Mouse (Mus musculus) liver, embryonic 11.5 days (tissue): ENCODE data around the gene Sec63. TPM values are rescaled to one million over a fixed set of nuclear protein-coding genes. Genes with fewer than 3 reads are reported as not detected.

Experiments
- ATAC-seq: fragments of 200-750 bp; cut with Nextera tagmentation; replicated peaks from 2 replicates; pipeline ENCODE4 v1.8.0; 2017; ENCODE audit warnings: moderate number of reproducible peaks, mild to moderate bottlenecking, moderate TSS enrichment, moderate library complexity; ENCODE audit not compliant: low FRiP score
- DNase-seq: peaks from one replicate; pipeline ENCODE4 v3.0.0-alpha.2; 2017; ENCODE audit warnings: low spot score
- H3K27ac ChIP-seq: fragments of 300-500 bp; sonication (generic); 2 replicates; pipeline ENCODE4 v1.5.1; 2014; ENCODE audit warnings: mild to moderate bottlenecking, low read depth, low read length, control low read depth
- H3K27me3 ChIP-seq: fragments of 300-500 bp; sonication (generic); replicated peaks from 2 replicates; pipeline ENCODE4 v1.6.1; 2014; ENCODE audit warnings: low read length, mixed read lengths; ENCODE audit not compliant: control insufficient read depth, insufficient read depth
- H3K36me3 ChIP-seq: fragments of 300-500 bp; sonication (generic); 2 replicates; pipeline ENCODE4 v1.6.1; 2014; ENCODE audit warnings: mild to moderate bottlenecking, low read length, moderate library complexity, mixed read lengths; ENCODE audit not compliant: control insufficient read depth, insufficient read depth
- H3K4me1 ChIP-seq: fragments of 300-500 bp; sonication (generic); replicated peaks from 2 replicates; pipeline ENCODE4 v1.6.1; 2014; ENCODE audit warnings: low read length, mixed read lengths; ENCODE audit not compliant: control insufficient read depth, insufficient read depth
- H3K4me2 ChIP-seq: fragments of 300-500 bp; sonication (generic); 2 replicates; pipeline ENCODE4 v1.6.1; 2014; ENCODE audit warnings: mild to moderate bottlenecking, control low read depth, moderate library complexity
- H3K4me3 ChIP-seq: fragments of 300-500 bp; sonication (generic); 2 replicates; pipeline ENCODE4 v1.5.1; 2014; ENCODE audit warnings: low read depth, low read length, control low read depth
- H3K9ac ChIP-seq: fragments of 300-500 bp; sonication (generic); 2 replicates; pipeline ENCODE4 v1.6.1; 2014; ENCODE audit warnings: low read depth, low read length, control low read depth
- H3K9me3 ChIP-seq: fragments of 300-500 bp; sonication (generic); 2 replicates; pipeline ENCODE4 v1.6.1; 2016; ENCODE audit warnings: low read length, inconsistent platforms, mixed read lengths; ENCODE audit not compliant: control insufficient read depth
- WGBS: fragments of 180-500 bp; shearing (Covaris S2); extraction: QIAGEN DNeasy Blood & Tissue Kit; methylation state at CpG from one replicate; pipeline ENCODE4 v1.1.7; 2014; 5-methylcytosine and 5-hydroxymethylcytosine counted together
- polyA plus RNA-seq: library from polyadenylated mRNA; unstranded; fragments of >200 nt; fragmentation: Nextera tagmentation; extraction: Ambion mirVana; gene quantifications from 2 replicates; pipeline ENCODE4 v1.2.1, GENCODE M21; 2014

The Sec63 gene
- 14.2 and 17.6 TPM in 2 replicates for polyA plus RNA-seq

GRCm38 (mm10) chr10:42760999-42761900 lies at the start of gene Sec63:
Gene Sec63 (plus strand): TSS chr10:42761496.
- peaks cover 21% of the 10 kb centered on the region for H3K4me1 ChIP-seq
- H3K9me3 ChIP-seq: no peaks in the 10 kb centered on the region
- H3K4me3 ChIP-seq: peak within 1 kb of the TSS; percentile 97
- ATAC-seq (peak; percentile 94), DNase-seq (peak; percentile 98)
- no peaks in the 10 kb centered on the region for H3K27me3 ChIP-seq
- under 1% methylated on average over 51 of the region's 81 CpGs for WGBS
- H3K4me2 ChIP-seq: peak within 1 kb of the TSS; percentile 87
- H3K36me3 ChIP-seq: no peaks in the 10 kb centered on the region
- peak within 1 kb of the TSS; percentile 87 for H3K27ac ChIP-seq
- peak within 1 kb of the TSS; percentile 98 for H3K9ac ChIP-seq

- Histone ChIP-seq H3K36me3 (no peaks in the 10 kb centered on the region), H3K4me1 (no peaks in the 10 kb centered on the region), H3K27me3 (peaks cover 15% of the 10 kb centered on the region), H3K4me2 (peak overlapping the region; percentile 14; the same call in 1 of the 2 replicates), H3K9me3 (no peaks in the 10 kb centered on the region), H3K27ac (no peak overlapping the region), H3K4me3 (no peak overlapping the region), H3K9ac (no peak overlapping the region)
- ATAC-seq (no peak), DNase-seq (no peak)
- WGBS: 19% methylated on average over 9 of the region's 9 CpGs
Observed at GRCm38 (mm10) chr10:42714676-42715075, 46.6 kb upstream of the Sec63 start.

- no peak for DNase-seq
- Histone ChIP-seq H3K4me1 (no peaks in the 10 kb centered on the region), H3K4me3 (no peak overlapping the region), H3K9ac (no peak overlapping the region), H3K27ac (no peak overlapping the region), H3K4me2 (peak overlapping the region; percentile 30), H3K36me3 (no peaks in the 10 kb centered on the region), H3K27me3 (peaks cover 15% of the 10 kb centered on the region), H3K9me3 (no peaks in the 10 kb centered on the region)
- ATAC-seq: no peak
- 18% methylated on average over 19 of the region's 19 CpGs for WGBS
Observed at GRCm38 (mm10) chr10:42715366-42716035, 45.8 kb upstream of the Sec63 start.

GRCm38 (mm10) chr10:42722116-42722515 lies 39.2 kb upstream of the Sec63 start:
- 86% methylated on average over 5 of the region's 5 CpGs for WGBS
- no peaks in the 10 kb centered on the region for H3K27me3 ChIP-seq
- no peaks in the 10 kb centered on the region for H3K4me1 ChIP-seq
- DNase-seq (no peak), ATAC-seq (no peak)
- H3K9ac ChIP-seq: no peak overlapping the region
- H3K4me3 ChIP-seq: no peak overlapping the region
- H3K4me2 ChIP-seq: no peak overlapping the region
- H3K9me3 ChIP-seq: no peaks in the 10 kb centered on the region
- no peak overlapping the region for H3K27ac ChIP-seq
- no peaks in the 10 kb centered on the region for H3K36me3 ChIP-seq

- no peaks in the 10 kb centered on the region for H3K9me3 ChIP-seq
- H3K4me3 ChIP-seq: no peak overlapping the region
- 80% methylated on average over 13 of the region's 13 CpGs for WGBS
- DNase-seq (no peak), ATAC-seq (no peak)
- H3K4me1 ChIP-seq: no peaks in the 10 kb centered on the region
- no peak overlapping the region for H3K27ac ChIP-seq
- H3K4me2 ChIP-seq: no peak overlapping the region
- H3K36me3 ChIP-seq: no peaks in the 10 kb centered on the region
- no peaks in the 10 kb centered on the region for H3K27me3 ChIP-seq
- H3K9ac ChIP-seq: no peak overlapping the region
Observed at GRCm38 (mm10) chr10:42723275-42724232, 37.7 kb upstream of the Sec63 start.

- H3K36me3 ChIP-seq: no peaks in the 10 kb centered on the region
- no peaks in the 10 kb centered on the region for H3K4me1 ChIP-seq
- 75% methylated on average over 2 of the region's 2 CpGs for WGBS
- no peak overlapping the region for H3K4me3 ChIP-seq
- H3K4me2 ChIP-seq: no peak overlapping the region
- H3K9me3 ChIP-seq: no peaks in the 10 kb centered on the region
- no peak overlapping the region for H3K9ac ChIP-seq
- no peak overlapping the region for H3K27ac ChIP-seq
- ATAC-seq (no peak), DNase-seq (no peak)
- no peaks in the 10 kb centered on the region for H3K27me3 ChIP-seq
Observed at GRCm38 (mm10) chr10:42729607-42730006, 31.7 kb upstream of the Sec63 start.

- Histone ChIP-seq H3K36me3 (no peaks in the 10 kb centered on the region), H3K4me2 (no peak overlapping the region)
- DNase-seq: no peak
Observed at GRCm38 (mm10) chr10:42734546-42735060, 26.7 kb upstream of the Sec63 start.

GRCm38 (mm10) chr10:42751813-42752212 lies 9.5 kb upstream of the Sec63 start:
- Histone ChIP-seq H3K9ac (no peak overlapping the region), H3K4me2 (no peak overlapping the region), H3K27ac (no peak overlapping the region), H3K36me3 (no peaks in the 10 kb centered on the region), H3K9me3 (no peaks in the 10 kb centered on the region), H3K27me3 (no peaks in the 10 kb centered on the region), H3K4me3 (no peak overlapping the region), H3K4me1 (no peaks in the 10 kb centered on the region)
- ATAC-seq (no peak), DNase-seq (no peak)
- WGBS: 63% methylated on average over 10 of the region's 10 CpGs

More at GRCm38 (mm10) chr10:42734546-42735060, 26.7 kb upstream of the Sec63 start:
- ATAC-seq: no peak
- Histone ChIP-seq H3K27ac (no peak overlapping the region), H3K9me3 (no peaks in the 10 kb centered on the region), H3K4me1 (no peaks in the 10 kb centered on the region), H3K4me3 (no peak overlapping the region), H3K9ac (no peak overlapping the region), H3K27me3 (no peaks in the 10 kb centered on the region; the same call in 1 of the 2 replicates)
- WGBS: 64% methylated on average over 5 of the region's 5 CpGs
